Mouse (Mus musculus): Measurements from ENCODE around the gene 1810013L24Rik. TPM values are rescaled to one million over a fixed set of nuclear protein-coding genes. Genes with fewer than 3 reads are reported as not detected.
A peak's percentile ranks its signal among the peaks of the same experiment; 100 is the strongest.

Gene 1810013L24Rik
- total and polyA plus RNA-seq, 2 experiments from 2014 or later, result 16.8 to 51.8 TPM

DNA sequence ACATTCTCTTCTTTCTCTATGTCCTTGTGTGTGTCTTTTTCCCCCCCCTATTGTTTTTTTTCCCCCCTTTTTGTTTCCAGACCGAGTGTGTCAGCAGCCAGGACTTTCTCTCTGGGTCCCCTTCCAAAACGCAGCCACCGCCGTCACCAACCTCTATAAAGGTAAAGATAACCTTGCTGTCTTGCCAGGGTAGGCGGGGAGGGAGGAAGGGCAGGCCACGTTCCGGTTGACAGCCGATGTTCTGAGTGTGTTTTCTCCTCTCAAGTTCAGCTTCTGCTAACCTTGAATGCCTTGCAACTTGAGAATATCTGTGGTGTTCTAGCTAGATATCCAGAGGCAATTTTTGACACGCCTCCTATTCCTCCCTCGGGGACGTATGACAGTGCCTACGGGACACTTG, 1.3 kb downstream of the 1810013L24Rik start:
- WGBS, result under 1% methylated on average over 12 of the region's 12 CpGs
- Histone ChIP-seq H3K27me3 (ENCODE audit: insufficient read depth, low read length) (no peaks in the 10 kb centered on the region), H3K9ac (replicated peaks; ENCODE audit: low read length) (peak overlapping the region; percentile 100), H3K36me3 (ENCODE audit: insufficient read depth, low read length) (0 out of 2 replicates have a peak, but pooled peaks cover 3% of the 10 kb centered on the region), H3K4me2 (ENCODE audit: low read depth, low read length) (peak overlapping the region; percentile 88), H3K4me3 (ENCODE audit: low read length) (peak overlapping the region; percentile 100), H3K27ac (peak overlapping the region; percentile 98), H3K4me1 (ENCODE audit: insufficient read depth, low read length) (peaks cover 7% of the 10 kb centered on the region), H3K9me3 (ENCODE audit: low read length) (no peaks in the 10 kb centered on the region)
- ATAC-seq (no peak), DNase-seq (ENCODE audit: low spot score) (no peak)
- TF ChIP-seq CTCF (IDR thresholded peaks at IDR 0.05; ENCODE audit: low read depth), result no peak

DNA sequence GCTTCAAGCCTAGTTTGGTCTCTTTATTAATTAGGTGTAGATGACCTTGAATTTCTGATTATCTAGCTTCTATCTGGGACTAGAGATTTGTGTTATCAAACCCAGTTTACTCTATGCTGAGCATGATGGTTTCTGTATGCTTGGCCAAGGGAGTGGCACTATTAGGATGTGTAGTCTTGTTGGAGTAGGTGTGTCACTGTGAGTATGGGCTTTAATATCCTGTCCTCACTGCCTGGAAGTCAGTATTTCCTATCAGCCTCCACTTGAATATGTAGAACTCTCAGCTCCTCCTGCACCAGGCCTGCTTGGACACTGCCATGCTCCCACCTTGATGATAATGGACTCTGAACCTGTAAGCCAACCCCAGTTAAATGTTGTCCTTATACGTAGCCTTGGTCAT, 7.0 kb downstream of the 1810013L24Rik start:
- Histone ChIP-seq H3K4me3 (ENCODE audit: low read length) (no peak overlapping the region), H3K27me3 (ENCODE audit: insufficient read depth, low read length) (no peaks in the 10 kb centered on the region), H3K36me3 (ENCODE audit: insufficient read depth, low read length) (peaks cover 6% of the 10 kb centered on the region; the same call in 1 of the 2 replicates), H3K9ac (replicated peaks; ENCODE audit: low read length) (no peak overlapping the region), H3K4me1 (ENCODE audit: insufficient read depth, low read length) (peaks cover 7% of the 10 kb centered on the region), H3K27ac (no peak overlapping the region), H3K9me3 (ENCODE audit: low read length) (no peaks in the 10 kb centered on the region), H3K4me2 (ENCODE audit: low read depth, low read length) (no peak overlapping the region)
- WGBS, result 93% methylated on average over 1 of the region's 1 CpGs
- ATAC-seq (no peak), DNase-seq (ENCODE audit: low spot score) (no peak)
- no peak for TF ChIP-seq CTCF (IDR thresholded peaks at IDR 0.05; ENCODE audit: low read depth)

DNA sequence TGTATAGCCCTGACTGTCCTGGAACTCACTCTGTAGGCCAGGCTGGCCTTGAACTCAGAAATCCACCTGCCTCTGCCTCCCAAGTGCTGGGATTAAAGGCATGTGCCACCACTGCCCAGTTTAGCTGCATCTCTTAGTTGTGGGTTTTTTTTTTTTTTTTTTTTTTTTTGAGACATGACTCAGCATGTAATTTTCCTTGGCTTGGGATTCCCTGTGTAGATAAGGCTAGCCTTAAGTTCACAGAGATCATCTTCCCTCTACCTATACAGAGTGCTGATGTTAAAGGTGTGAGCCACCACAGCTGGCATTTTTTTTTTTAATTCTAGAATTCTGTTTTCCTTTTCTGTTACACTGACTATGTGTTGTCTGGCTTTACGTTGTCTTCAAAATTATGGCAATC, 7.7 kb downstream of the 1810013L24Rik start:
- Histone ChIP-seq H3K4me3 (ENCODE audit: low read length) (no peak overlapping the region), H3K9me3 (ENCODE audit: low read length) (no peaks in the 10 kb centered on the region), H3K27me3 (ENCODE audit: insufficient read depth, low read length) (no peaks in the 10 kb centered on the region), H3K36me3 (ENCODE audit: insufficient read depth, low read length) (peaks cover 6% of the 10 kb centered on the region; the same call in 1 of the 2 replicates), H3K4me2 (ENCODE audit: low read depth, low read length) (no peak overlapping the region), H3K27ac (no peak overlapping the region), H3K9ac (replicated peaks; ENCODE audit: low read length) (no peak overlapping the region), H3K4me1 (ENCODE audit: insufficient read depth, low read length) (peaks cover 7% of the 10 kb centered on the region; the same call in 1 of the 2 replicates)
- ATAC-seq (no peak), DNase-seq (ENCODE audit: low spot score) (no peak)
- TF ChIP-seq CTCF (IDR thresholded peaks at IDR 0.05; ENCODE audit: low read depth), result no peak
- 87% methylated on average over 1 of the region's 1 CpGs for WGBS

DNA sequence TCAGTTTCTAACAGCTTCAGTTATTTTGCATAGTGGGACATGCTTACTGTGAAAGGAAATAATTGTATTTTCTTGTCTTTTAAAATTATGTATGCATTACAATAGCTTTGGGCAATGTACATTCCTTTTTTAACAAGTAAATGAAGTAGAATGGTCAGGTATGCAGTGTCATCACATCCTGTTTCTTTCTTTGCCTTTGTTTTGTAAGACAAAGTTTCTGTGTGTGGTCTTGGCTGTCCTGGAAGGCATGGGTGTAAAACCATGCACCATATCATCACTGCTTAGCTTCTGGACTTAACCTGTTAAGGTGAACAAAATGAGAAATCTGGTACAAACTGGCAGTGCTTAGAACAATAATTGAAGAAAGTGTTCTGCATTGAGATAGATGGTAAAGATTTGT, 9.0 kb downstream of the 1810013L24Rik start:
- Histone ChIP-seq H3K9ac (replicated peaks; ENCODE audit: low read length) (no peak overlapping the region), H3K4me2 (ENCODE audit: low read depth, low read length) (no peak overlapping the region), H3K36me3 (ENCODE audit: insufficient read depth, low read length) (peaks cover 12% of the 10 kb centered on the region), H3K4me3 (ENCODE audit: low read length) (no peak overlapping the region), H3K9me3 (ENCODE audit: low read length) (no peaks in the 10 kb centered on the region), H3K4me1 (ENCODE audit: insufficient read depth, low read length) (peaks cover 1% of the 10 kb centered on the region; the same call in 1 of the 2 replicates), H3K27ac (no peak overlapping the region), H3K27me3 (ENCODE audit: insufficient read depth, low read length) (no peaks in the 10 kb centered on the region)
- no peak for TF ChIP-seq CTCF (IDR thresholded peaks at IDR 0.05; ENCODE audit: low read depth)
- DNase-seq (ENCODE audit: low spot score) (no peak), ATAC-seq (no peak)

DNA sequence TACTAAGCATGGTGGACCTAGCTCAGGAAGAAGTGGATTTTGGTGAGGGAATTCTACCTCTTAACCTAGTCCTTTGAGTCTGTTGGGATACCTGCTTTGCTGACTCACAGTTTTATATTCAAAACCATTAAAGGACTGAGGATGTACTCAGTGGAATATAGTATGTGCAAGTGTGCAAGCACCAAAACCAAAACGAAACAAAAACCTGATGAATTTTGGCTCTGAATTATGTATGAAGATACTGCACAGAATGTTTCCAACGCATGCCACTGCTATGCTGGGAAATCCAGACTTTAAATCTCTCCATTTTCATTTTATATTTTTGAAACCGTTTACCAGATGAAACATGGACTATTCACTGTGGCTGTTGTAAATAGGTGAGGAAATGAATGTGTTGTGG, 10.7 kb downstream of the 1810013L24Rik start:
- TF ChIP-seq CTCF (IDR thresholded peaks at IDR 0.05; ENCODE audit: low read depth), result no peak
- ATAC-seq (no peak), DNase-seq (ENCODE audit: low spot score) (no peak)
- Histone ChIP-seq H3K27me3 (ENCODE audit: insufficient read depth, low read length) (no peaks in the 10 kb centered on the region), H3K4me2 (ENCODE audit: low read depth, low read length) (no peak overlapping the region), H3K27ac (no peak overlapping the region), H3K36me3 (ENCODE audit: insufficient read depth, low read length) (peaks cover 13% of the 10 kb centered on the region), H3K4me3 (ENCODE audit: low read length) (no peak overlapping the region), H3K9me3 (ENCODE audit: low read length) (no peaks in the 10 kb centered on the region), H3K9ac (replicated peaks; ENCODE audit: low read length) (no peak overlapping the region), H3K4me1 (ENCODE audit: insufficient read depth, low read length) (no peaks in the 10 kb centered on the region)
- 83% methylated on average over 3 of the region's 3 CpGs for WGBS

DNA sequence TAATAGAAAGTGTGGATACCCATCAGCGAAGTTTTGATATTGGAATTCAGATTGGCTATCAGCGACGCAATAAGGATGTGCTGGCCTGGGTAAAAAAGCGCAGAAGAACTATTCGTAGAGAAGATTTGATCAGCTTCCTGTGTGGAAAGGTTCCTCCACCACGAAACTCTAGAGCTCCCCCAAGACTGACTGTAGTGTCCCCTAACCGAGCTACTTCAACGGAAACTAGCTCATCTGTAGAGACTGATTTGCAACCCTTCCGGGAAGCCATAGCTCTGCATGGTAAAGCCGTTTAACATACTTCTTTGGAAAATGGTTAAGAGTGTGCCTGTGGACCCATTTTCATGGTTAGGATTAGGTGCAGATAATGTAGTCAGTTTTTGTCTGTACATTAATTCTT, 13.1 kb downstream of the 1810013L24Rik start:
- 95% methylated on average over 10 of the region's 10 CpGs for WGBS

DNA sequence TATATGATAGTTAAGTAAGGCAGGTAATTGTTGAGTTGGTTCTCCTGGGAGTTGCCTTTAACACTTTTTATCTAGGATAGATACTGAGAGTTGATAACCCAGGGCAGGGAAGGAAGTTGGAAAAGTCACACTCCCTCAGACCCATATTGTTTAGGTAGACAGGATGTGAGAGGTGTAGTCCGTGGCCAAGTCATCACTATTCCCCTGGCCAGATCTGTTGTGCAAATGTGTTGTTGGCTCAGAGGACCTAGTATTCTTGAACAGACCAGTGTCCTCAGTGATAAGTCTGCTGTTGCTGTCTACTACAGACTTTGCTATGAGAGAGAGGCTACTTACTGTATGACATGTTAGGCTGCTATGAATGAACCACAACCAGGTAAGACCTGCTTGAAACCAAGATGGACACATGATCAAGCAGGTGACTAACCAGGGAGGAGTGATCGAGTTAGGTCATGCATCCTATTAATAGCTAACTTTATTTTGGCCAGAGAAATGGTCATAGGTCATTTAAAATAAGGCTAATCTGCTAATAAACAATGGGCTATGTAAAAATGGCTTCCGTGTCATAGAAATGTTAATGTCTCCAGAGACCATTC, 13.8 kb downstream of the 1810013L24Rik start:
- ATAC-seq (no peak), DNase-seq (ENCODE audit: low spot score) (no peak)
- 0 out of 2 replicates have a peak, but pooled peaks cover 3% of the 10 kb centered on the region for H3K4me1 ChIP-seq (ENCODE audit: insufficient read depth, low read length)
- no peaks in the 10 kb centered on the region for H3K9me3 ChIP-seq (ENCODE audit: low read length)
- no peak overlapping the region for H3K27ac ChIP-seq
- H3K4me3 ChIP-seq (ENCODE audit: low read length), result no peak overlapping the region
- 83% methylated on average over 3 of the region's 3 CpGs for WGBS
- no peak overlapping the region for H3K4me2 ChIP-seq (ENCODE audit: low read depth, low read length)
- peaks cover 10% of the 10 kb centered on the region for H3K36me3 ChIP-seq (ENCODE audit: insufficient read depth, low read length)
- no peak overlapping the region for H3K9ac ChIP-seq (replicated peaks; ENCODE audit: low read length)
- TF ChIP-seq CTCF (IDR thresholded peaks at IDR 0.05; ENCODE audit: low read depth), result no peak
- H3K27me3 ChIP-seq (ENCODE audit: insufficient read depth, low read length), result no peaks in the 10 kb centered on the region

More for the DNA sequence above, 13.1 kb downstream of the 1810013L24Rik start:
- no peak overlapping the region for H3K9ac ChIP-seq (replicated peaks; ENCODE audit: low read length)
- peaks cover 13% of the 10 kb centered on the region for H3K36me3 ChIP-seq (ENCODE audit: insufficient read depth, low read length)
- no peaks in the 10 kb centered on the region for H3K9me3 ChIP-seq (ENCODE audit: low read length)
- no peak for TF ChIP-seq CTCF (IDR thresholded peaks at IDR 0.05; ENCODE audit: low read depth)
- H3K27ac ChIP-seq, result no peak overlapping the region
- no peak overlapping the region for H3K4me3 ChIP-seq (ENCODE audit: low read length)
- H3K4me1 ChIP-seq (ENCODE audit: insufficient read depth, low read length), result no peaks in the 10 kb centered on the region
- no peak overlapping the region for H3K4me2 ChIP-seq (ENCODE audit: low read depth, low read length)
- no peak for DNase-seq (ENCODE audit: low spot score)
- H3K27me3 ChIP-seq (ENCODE audit: insufficient read depth, low read length), result no peaks in the 10 kb centered on the region
- no peak for ATAC-seq
